Mouse (Mus musculus) hindbrain, postnatal 0 days (tissue): ENCODE data around the gene Olfr1535. TPM values are rescaled to one million over a fixed set of nuclear protein-coding genes. Genes with fewer than 3 reads are reported as not detected.

ENCODE experiments used
- ATAC-seq: fragments of 200-750 bp; cut with Nextera tagmentation; 2 replicates; pipeline ENCODE4 v1.8.0; 2017; ENCODE audit warnings: mild to moderate bottlenecking, moderate TSS enrichment, moderate library complexity
- DNase-seq: peaks from one replicate; pipeline ENCODE4 v3.0.0-alpha.2; 2015; ENCODE audit warnings: low spot score
- H3K27ac ChIP-seq: fragments of 300-500 bp; sonication (generic); 2 replicates; pipeline ENCODE4 v1.5.1; 2014; ENCODE audit warnings: mild to moderate bottlenecking
- H3K27me3 ChIP-seq: fragments of 300-500 bp; sonication (generic); 2 replicates; pipeline ENCODE4 v1.6.1; 2014; ENCODE audit warnings: low read length, mixed read lengths; ENCODE audit not compliant: insufficient read depth
- H3K36me3 ChIP-seq: fragments of 300-500 bp; sonication (generic); 2 replicates; pipeline ENCODE4 v1.6.1; 2014; ENCODE audit warnings: low read length, mixed read lengths; ENCODE audit not compliant: insufficient read depth
- H3K4me1 ChIP-seq: fragments of 300-500 bp; sonication (generic); 2 replicates; pipeline ENCODE4 v1.6.1; 2014; ENCODE audit warnings: antibody characterized with exemption, low read length, mixed read lengths; ENCODE audit not compliant: insufficient read depth
- H3K4me2 ChIP-seq: fragments of 300-500 bp; sonication (generic); 2 replicates; pipeline ENCODE4 v1.6.1; 2014; ENCODE audit warnings: low read depth, mild to moderate bottlenecking, low read length, moderate library complexity, mixed read lengths
- H3K4me3 ChIP-seq: fragments of 300-500 bp; sonication (generic); 2 replicates; pipeline ENCODE4 v1.5.1; 2014; ENCODE audit warnings: low read length
- H3K9ac ChIP-seq: fragments of 300-500 bp; sonication (generic); replicated peaks from 2 replicates; pipeline ENCODE4 v1.6.1; 2014; ENCODE audit warnings: mild to moderate bottlenecking, low read length, moderate library complexity, mixed read lengths
- H3K9me3 ChIP-seq: fragments of 300-500 bp; sonication (generic); 2 replicates; pipeline ENCODE4 v1.6.1; 2016; ENCODE audit warnings: low read length, mixed read lengths
- CTCF ChIP-seq: IDR thresholded peaks from 2 replicates; pipeline ENCODE4 v1.5.1; 2016; ENCODE audit warnings: antibody characterized with exemption, control low read depth, low read depth
- WGBS: fragments of 180-500 bp; shearing (Covaris S2); extraction: QIAGEN DNeasy Blood & Tissue Kit; methylation state at CpG from one replicate; pipeline ENCODE4 v1.1.7; 2014; 5-methylcytosine and 5-hydroxymethylcytosine counted together
- polyA plus RNA-seq: library from polyadenylated mRNA; unstranded; fragments of >200 nt; fragmentation: Nextera tagmentation; extraction: Ambion mirVana; gene quantifications from 2 replicates; pipeline ENCODE4 v1.2.1, GENCODE M21; 2015
- total RNA-seq: library from RNA; depleted of rRNA; stranded (reverse); fragments of >200 nt; gene quantifications from 2 replicates; pipeline ENCODE4 v1.2.3, GENCODE M21; 2014; rRNA removed

Olfr1535 gene
- total RNA-seq (not detected in 2 replicates), polyA plus RNA-seq (0.11 and 0.16 TPM in 2 replicates)

DNA sequence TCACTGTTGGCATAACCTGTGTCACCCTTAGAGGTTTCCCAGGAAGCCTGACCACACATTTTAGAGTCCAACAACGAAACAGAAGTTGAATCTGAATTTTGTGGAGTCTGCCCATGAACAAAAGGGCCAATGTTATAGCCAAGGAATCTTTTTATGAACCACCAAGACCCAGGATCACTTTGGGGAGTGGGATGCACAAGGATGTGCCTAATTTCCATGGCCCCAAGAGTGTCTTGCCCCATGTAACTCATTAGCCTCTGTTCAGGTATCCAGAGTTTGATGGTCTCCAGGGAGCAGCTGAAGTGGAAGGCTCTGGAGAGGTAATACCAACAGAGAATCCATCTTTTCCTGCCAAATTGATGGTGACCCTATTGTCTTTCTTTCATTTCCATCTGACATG lies at the start of gene Olfr1535:
TSS of gene Olfr1535 (minus strand) at position 101 of the 400 bp plus-strand sequence.
- H3K9me3 ChIP-seq = no peaks in the 10 kb centered on the region
- H3K4me1 ChIP-seq = no peaks in the 10 kb centered on the region
- H3K4me2 ChIP-seq = no peak within 1 kb of the TSS
- no peak for TF ChIP-seq CTCF
- ATAC-seq (no peak), DNase-seq (no peak)
- no peak within 1 kb of the TSS for H3K4me3 ChIP-seq
- WGBS = 60% methylated on average over 1 of the region's 1 CpGs
- no peaks in the 10 kb centered on the region for H3K27me3 ChIP-seq
- H3K36me3 ChIP-seq = no peaks in the 10 kb centered on the region
- H3K27ac ChIP-seq = no peak within 1 kb of the TSS
- H3K9ac ChIP-seq = no peak within 1 kb of the TSS

DNA sequence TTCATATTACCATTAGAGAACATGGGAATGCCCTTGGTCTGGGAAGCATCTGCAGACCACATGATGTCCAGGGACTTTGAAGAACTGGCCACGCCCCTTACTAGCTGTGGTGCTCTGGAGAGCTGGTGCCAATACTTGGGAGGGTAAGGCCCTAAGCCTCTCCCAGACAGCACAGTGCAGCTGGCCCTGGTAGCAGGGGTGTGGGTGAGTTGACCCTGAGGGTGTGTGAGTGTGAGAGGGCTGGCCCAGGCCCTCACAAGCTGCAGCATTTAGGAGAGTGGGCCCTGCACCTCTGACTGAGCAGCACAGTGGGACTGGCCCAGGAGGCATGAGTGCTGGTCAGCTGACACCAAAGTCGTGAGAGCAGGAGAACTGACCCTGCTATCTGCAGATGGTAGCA lies 31.9 kb upstream of the Olfr1535 start:
- ATAC-seq = no peak

DNA sequence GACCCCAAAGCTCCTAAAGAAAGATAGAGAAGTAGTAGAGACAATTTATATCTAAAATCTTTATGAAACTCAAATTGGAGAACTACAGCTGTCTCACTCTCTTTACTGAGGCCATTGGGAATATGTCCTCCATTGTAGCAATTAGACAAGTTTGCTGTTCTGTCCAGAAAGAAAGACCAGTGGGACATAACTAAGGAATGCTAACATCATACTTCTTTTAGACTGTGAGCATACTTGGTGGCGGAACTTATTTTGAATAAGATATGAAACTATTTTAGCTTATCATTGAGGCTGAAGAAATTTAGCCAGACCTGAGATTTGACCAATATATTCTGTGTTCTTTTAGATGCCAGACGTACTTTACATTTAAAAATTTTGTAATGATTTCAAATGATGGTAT lies 22.0 kb upstream of the Olfr1535 start, which contains the start of gene Olfr1364:
TSS of gene Olfr1364 (minus strand) at position 101 of the 400 bp plus-strand sequence.
- Histone ChIP-seq H3K9me3 (no peaks in the 10 kb centered on the region), H3K27me3 (no peaks in the 10 kb centered on the region), H3K4me1 (no peaks in the 10 kb centered on the region), H3K4me2 (no peak within 1 kb of the TSS), H3K27ac (no peak within 1 kb of the TSS), H3K9ac (no peak within 1 kb of the TSS), H3K4me3 (no peak within 1 kb of the TSS), H3K36me3 (no peaks in the 10 kb centered on the region)
- WGBS = 90% methylated on average over 2 of the region's 2 CpGs
- ATAC-seq (no peak), DNase-seq (no peak)
- no peak for TF ChIP-seq CTCF

More for the DNA sequence above, 31.9 kb upstream of the Olfr1535 start:
- H3K9ac ChIP-seq = no peak overlapping the region
- H3K36me3 ChIP-seq = no peaks in the 10 kb centered on the region
- no peaks in the 10 kb centered on the region for H3K27me3 ChIP-seq
- H3K4me1 ChIP-seq = no peaks in the 10 kb centered on the region
- H3K9me3 ChIP-seq = no peaks in the 10 kb centered on the region
- no peak for DNase-seq
- 70% methylated on average over 2 of the region's 2 CpGs for whole genome bisulfite sequencing
- no peak for TF ChIP-seq CTCF
- no peak overlapping the region for H3K27ac ChIP-seq
- no peak overlapping the region for H3K4me2 ChIP-seq
- H3K4me3 ChIP-seq = no peak overlapping the region

- no peaks in the 10 kb centered on the region for H3K4me1 ChIP-seq
- no peak for TF ChIP-seq CTCF
- H3K27ac ChIP-seq = no peak overlapping the region
- H3K36me3 ChIP-seq = no peaks in the 10 kb centered on the region
- WGBS = 47% methylated on average over 3 of the region's 3 CpGs
- no peaks in the 10 kb centered on the region for H3K9me3 ChIP-seq
- ATAC-seq (no peak), DNase-seq (no peak)
- H3K4me2 ChIP-seq = no peak overlapping the region
- no peak overlapping the region for H3K9ac ChIP-seq
- H3K27me3 ChIP-seq = no peaks in the 10 kb centered on the region
- H3K4me3 ChIP-seq = no peak overlapping the region
These were observed 9.1 kb downstream of the Olfr1535 start for GRCm38 (mm10) chr13:21550416-21551110.

DNA sequence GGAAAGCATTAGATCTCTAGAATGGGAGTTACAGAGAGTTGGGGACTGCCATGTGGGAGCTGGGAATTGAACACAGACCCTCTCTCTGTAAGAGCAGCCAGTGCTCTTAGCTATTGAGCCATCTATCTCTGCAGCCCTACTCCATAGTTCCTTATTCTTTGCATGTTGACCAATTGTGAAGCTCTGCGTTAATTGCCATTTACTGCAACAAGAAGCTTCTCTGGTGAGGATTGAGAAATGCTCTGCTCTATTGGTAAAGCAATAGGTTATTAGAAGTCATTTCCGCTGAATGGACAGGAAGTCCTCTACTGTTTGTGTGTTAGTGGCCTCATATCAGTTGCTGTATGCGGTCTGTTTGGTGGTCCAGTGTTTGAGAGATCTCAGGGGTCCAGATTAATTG lies 10.2 kb downstream of the Olfr1535 start:
- no peak overlapping the region for H3K27ac ChIP-seq
- H3K9ac ChIP-seq = no peak overlapping the region
- H3K9me3 ChIP-seq = no peaks in the 10 kb centered on the region
- no peak for TF ChIP-seq CTCF
- H3K27me3 ChIP-seq = no peaks in the 10 kb centered on the region
- no peak for DNase-seq
- no peak for ATAC-seq
- WGBS = 94% methylated on average over 3 of the region's 3 CpGs
- no peak overlapping the region for H3K4me2 ChIP-seq
- no peak overlapping the region for H3K4me3 ChIP-seq
- no peaks in the 10 kb centered on the region for H3K4me1 ChIP-seq
- H3K36me3 ChIP-seq = no peaks in the 10 kb centered on the region

- H3K9ac ChIP-seq = no peak within 1 kb of the TSS
- H3K4me3 ChIP-seq = no peak within 1 kb of the TSS
- no peak for TF ChIP-seq CTCF
- no peaks in the 10 kb centered on the region for H3K9me3 ChIP-seq
- no peak for ATAC-seq
- no peaks in the 10 kb centered on the region for H3K36me3 ChIP-seq
- no peak for DNase-seq
- no peaks in the 10 kb centered on the region for H3K4me1 ChIP-seq
- H3K4me2 ChIP-seq = no peak within 1 kb of the TSS
- no peak within 1 kb of the TSS for H3K27ac ChIP-seq
- no peaks in the 10 kb centered on the region; the same call in 1 of the 2 replicates for H3K27me3 ChIP-seq
- 69% methylated on average over 1 of the region's 1 CpGs for WGBS
These were observed 17.0 kb downstream of the Olfr1535 start, which contains the start of gene Olfr1366 for GRCm38 (mm10) chr13:21542708-21543107. Gene Olfr1366 (minus strand): TSS chr13:21542808.

GRCm38 (mm10) chr13:21530781-21531201 lies 28.9 kb downstream of the Olfr1535 start, which contains the start of gene Zkscan8:
Gene Zkscan8 (minus strand): TSS chr13:21531120.
- DNase-seq = peak; percentile 90
- peak within 1 kb of the TSS; percentile 92 for H3K4me3 ChIP-seq
- peak within 1 kb of the TSS; percentile 90 for H3K27ac ChIP-seq
- peak within 1 kb of the TSS; percentile 68 for H3K4me2 ChIP-seq
- H3K27me3 ChIP-seq = no peaks in the 10 kb centered on the region
- peak within 1 kb of the TSS; percentile 90 for H3K9ac ChIP-seq
- peak; percentile 99 for ATAC-seq
- H3K9me3 ChIP-seq = no peaks in the 10 kb centered on the region
- peak; percentile 28 for TF ChIP-seq CTCF
- WGBS = under 1% methylated on average over 39 of the region's 39 CpGs
- peaks cover 10% of the 10 kb centered on the region for H3K36me3 ChIP-seq
- no peaks in the 10 kb centered on the region for H3K4me1 ChIP-seq
